Mouse (Mus musculus): Measurements from ENCODE around the gene Dysf. TPM values are rescaled to one million over a fixed set of nuclear protein-coding genes. Genes with fewer than 3 reads are reported as not detected.

Gene Dysf
- polyA plus RNA-seq, 1 experiment from 2014 or later = 8.7 TPM

DNA sequence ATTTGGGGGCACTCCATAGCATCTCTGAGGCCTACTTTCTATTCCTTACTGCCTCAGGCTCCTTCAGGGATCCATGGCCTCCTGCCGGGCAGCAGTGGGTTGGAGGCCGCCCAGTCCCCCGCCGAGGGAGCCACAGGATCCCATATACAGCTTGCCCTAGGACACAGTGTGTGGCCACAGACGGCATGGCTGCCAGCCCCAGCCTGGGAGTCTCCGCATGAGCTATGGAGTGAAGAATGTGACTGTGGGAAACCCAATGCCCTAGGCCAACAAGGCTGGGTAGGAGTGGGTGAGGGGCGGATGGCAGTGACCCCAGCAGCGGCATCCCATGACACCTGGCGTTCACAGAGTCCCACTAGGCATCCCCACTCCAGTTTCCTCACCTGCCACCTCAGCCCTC, 116.2 kb downstream of the Dysf start:
- Histone ChIP-seq H3K27ac (no peak overlapping the region), H3K9ac (no peak overlapping the region), H3K4me1 (peaks cover 19% of the 10 kb centered on the region), H3K36me3 (no peaks in the 10 kb centered on the region), H3K4me2 (no peak overlapping the region), H3K4me3 (no peak overlapping the region), H3K9me3 (no peaks in the 10 kb centered on the region), H3K27me3 (no peaks in the 10 kb centered on the region)
- 69% methylated on average over 9 of the region's 9 CpGs for WGBS
- ATAC-seq (ENCODE audit: insufficient number of reproducible peaks, insufficient read depth, low FRiP score, low TSS enrichment, low read depth) = no peak

DNA sequence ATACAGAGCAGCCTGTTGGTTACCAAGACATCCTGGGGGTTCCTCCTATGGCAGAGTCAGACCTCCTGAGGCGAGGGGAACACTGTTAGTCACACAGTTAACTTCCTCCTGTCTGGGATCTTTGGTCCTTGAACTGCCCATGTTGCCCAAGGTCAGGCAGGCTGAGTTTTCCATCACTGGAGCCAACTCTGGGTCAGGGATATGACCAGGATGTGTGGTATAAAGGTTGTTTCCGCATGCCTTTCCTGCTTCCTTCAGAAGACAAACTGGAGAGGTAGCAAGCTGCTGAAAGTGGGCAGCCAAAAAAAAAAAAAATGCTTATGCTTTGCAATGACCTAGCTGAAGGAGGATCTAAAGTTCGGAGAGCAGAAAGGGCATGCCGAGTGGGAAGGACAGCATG, 116.7 kb downstream of the Dysf start:
- Histone ChIP-seq H3K4me3 (no peak overlapping the region), H3K9me3 (no peaks in the 10 kb centered on the region), H3K27ac (no peak overlapping the region), H3K9ac (no peak overlapping the region), H3K36me3 (no peaks in the 10 kb centered on the region), H3K4me2 (no peak overlapping the region), H3K27me3 (no peaks in the 10 kb centered on the region), H3K4me1 (peaks cover 14% of the 10 kb centered on the region)
- no peak for ATAC-seq (ENCODE audit: insufficient number of reproducible peaks, insufficient read depth, low FRiP score, low TSS enrichment, low read depth)
- 80% methylated on average over 4 of the region's 4 CpGs for WGBS

DNA sequence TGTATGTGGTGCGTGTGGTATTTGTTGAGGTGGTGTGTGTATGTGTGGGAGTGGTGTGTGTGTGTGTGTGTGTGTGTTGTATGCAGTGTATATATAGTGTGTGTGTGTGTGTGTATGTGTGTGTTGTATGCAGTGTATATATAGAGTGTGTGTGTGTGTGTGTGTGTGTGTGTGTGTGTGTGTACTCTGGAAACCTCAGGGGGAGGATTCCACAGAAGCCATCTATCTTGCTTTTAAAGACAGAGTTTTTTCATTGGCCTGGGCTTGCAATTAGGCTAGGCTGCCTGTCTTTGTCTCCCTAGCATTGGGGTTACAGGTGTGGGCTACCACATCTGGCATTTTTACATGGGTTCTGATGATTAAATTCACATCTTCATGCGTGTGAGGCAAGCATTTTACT, 119.8 kb downstream of the Dysf start:
- WGBS = 78% methylated on average over 2 of the region's 2 CpGs
- peaks cover 32% of the 10 kb centered on the region for H3K4me1 ChIP-seq
- H3K9me3 ChIP-seq = no peaks in the 10 kb centered on the region
- no peak overlapping the region for H3K4me2 ChIP-seq
- H3K9ac ChIP-seq = no peak overlapping the region
- H3K36me3 ChIP-seq = no peaks in the 10 kb centered on the region
- H3K27me3 ChIP-seq = no peaks in the 10 kb centered on the region
- no peak overlapping the region for H3K4me3 ChIP-seq
- no peak for ATAC-seq (ENCODE audit: insufficient number of reproducible peaks, insufficient read depth, low FRiP score, low TSS enrichment, low read depth)
- no peak overlapping the region for H3K27ac ChIP-seq

DNA sequence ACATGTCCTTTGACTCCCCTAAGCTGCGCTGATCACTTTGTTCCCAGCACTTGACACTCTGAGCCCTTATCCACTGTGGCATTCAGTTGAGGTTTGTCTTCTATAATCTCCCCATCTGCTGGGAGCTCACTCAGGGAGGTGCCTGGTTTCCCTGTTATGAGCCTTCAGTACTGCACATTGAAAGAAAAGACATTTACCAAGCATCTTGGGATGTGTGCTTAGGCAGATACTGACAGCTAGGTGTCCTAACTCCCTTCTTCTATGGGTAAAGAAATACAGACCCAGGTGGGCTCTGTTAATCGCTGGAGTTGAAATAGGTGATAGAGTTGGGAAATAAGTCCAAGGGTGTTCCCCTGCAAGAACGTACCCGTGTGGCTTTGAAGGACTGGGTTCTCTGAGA, 122.5 kb downstream of the Dysf start:
- Histone ChIP-seq H3K4me1 (peaks cover 43% of the 10 kb centered on the region), H3K27ac (peak overlapping the region; percentile 74), H3K4me2 (no peak overlapping the region), H3K9ac (no peak overlapping the region), H3K36me3 (no peaks in the 10 kb centered on the region), H3K4me3 (no peak overlapping the region), H3K9me3 (no peaks in the 10 kb centered on the region), H3K27me3 (no peaks in the 10 kb centered on the region)
- WGBS = 80% methylated on average over 4 of the region's 4 CpGs
- no peak for ATAC-seq (ENCODE audit: insufficient number of reproducible peaks, insufficient read depth, low FRiP score, low TSS enrichment, low read depth)

DNA sequence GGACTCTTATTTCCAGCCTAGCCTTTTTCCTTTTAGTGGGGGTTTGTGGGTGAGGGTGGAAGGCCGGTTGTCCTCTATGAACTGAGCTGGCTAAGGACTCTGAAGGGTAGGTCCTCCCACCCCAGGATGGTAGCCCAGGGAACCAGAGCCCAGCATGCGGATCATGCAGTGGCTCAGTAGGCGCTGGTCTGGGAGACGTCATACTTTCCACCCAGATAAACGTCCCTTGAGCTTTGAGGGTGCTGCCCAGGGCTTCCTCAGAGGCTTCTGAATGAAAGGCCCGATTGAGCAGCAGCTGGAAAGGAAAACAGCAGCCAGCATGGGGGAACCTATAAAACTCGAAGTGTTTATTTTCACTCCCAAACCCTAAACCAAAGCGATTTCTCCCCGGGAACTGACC, 123.1 kb downstream of the Dysf start:
- Histone ChIP-seq H3K36me3 (no peaks in the 10 kb centered on the region), H3K9ac (no peak overlapping the region), H3K27me3 (no peaks in the 10 kb centered on the region), H3K4me1 (peaks cover 43% of the 10 kb centered on the region), H3K4me3 (no peak overlapping the region), H3K4me2 (no peak overlapping the region), H3K9me3 (no peaks in the 10 kb centered on the region), H3K27ac (peak overlapping the region; percentile 74)
- WGBS = 67% methylated on average over 9 of the region's 9 CpGs
- ATAC-seq (ENCODE audit: insufficient number of reproducible peaks, insufficient read depth, low FRiP score, low TSS enrichment, low read depth) = no peak

DNA sequence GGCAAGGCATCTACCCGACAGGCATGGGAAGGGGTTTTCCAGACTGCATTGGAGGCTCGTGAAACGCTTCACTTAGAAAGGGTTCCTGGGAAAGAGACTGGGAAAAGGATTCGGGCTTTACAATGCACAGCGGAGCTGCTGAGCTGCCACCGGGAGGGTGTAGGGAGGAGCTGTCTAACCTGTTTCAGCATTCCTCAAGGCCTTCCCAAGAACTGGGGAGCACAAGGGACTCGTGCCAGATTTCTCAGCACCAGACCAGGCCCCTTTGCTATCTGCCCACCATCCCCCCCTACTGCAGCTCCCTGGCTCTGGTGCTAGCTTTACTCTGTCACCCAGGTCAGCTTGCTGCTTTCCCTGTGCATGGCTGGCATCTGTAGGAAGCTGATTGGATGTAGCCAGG, 124.7 kb downstream of the Dysf start:
- no peak overlapping the region for H3K9ac ChIP-seq
- H3K36me3 ChIP-seq = no peaks in the 10 kb centered on the region
- no peaks in the 10 kb centered on the region for H3K27me3 ChIP-seq
- peaks cover 43% of the 10 kb centered on the region for H3K4me1 ChIP-seq
- peak overlapping the region; percentile 74 for H3K27ac ChIP-seq
- ATAC-seq (ENCODE audit: insufficient number of reproducible peaks, insufficient read depth, low FRiP score, low TSS enrichment, low read depth) = no peak
- H3K9me3 ChIP-seq = no peaks in the 10 kb centered on the region
- 45% methylated on average over 7 of the region's 7 CpGs for WGBS
- H3K4me2 ChIP-seq = no peak overlapping the region
- no peak overlapping the region for H3K4me3 ChIP-seq

DNA sequence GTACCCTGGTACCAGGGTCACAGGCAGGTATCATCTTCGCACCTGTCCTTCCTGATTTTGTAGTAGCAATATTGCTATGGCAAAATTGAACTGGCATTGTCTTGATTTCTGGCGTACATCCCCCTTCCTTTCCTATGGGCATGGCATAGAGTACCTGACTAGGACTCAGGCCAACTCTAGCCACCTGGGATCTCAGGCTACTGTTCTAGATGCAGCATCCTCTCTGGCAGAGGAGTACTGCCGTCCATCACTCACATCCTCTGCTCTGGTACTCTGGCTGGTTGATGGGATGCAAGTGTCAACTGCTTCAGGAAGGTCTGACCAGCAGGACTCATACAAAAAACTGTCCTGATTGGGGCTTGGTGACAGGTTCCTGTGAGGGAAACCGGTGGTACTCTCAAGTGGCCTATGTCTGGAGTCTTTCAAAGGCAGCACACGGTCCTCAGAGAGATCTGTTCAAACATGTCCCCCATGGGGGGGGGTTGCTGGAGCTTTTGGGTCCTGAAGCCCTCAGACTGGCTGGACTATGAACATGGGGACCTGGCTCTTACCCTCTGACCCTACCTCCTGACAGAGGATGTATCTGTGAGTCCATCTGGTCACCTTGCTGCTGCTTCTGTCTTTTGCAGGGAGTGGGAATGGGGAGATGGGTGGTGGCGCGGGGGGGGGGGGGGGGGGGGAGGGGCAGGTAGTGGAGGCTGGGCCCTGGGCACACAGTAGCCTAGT, 125.8 kb downstream of the Dysf start:
- no peak overlapping the region for H3K4me3 ChIP-seq
- H3K36me3 ChIP-seq = no peaks in the 10 kb centered on the region
- H3K27me3 ChIP-seq = no peaks in the 10 kb centered on the region
- 0 out of 2 replicates have a peak, but pooled peaks have one; percentile 10 for ATAC-seq (ENCODE audit: insufficient number of reproducible peaks, insufficient read depth, low FRiP score, low TSS enrichment, low read depth)
- peak overlapping the region; percentile 91 for H3K27ac ChIP-seq
- H3K9me3 ChIP-seq = no peaks in the 10 kb centered on the region
- H3K4me2 ChIP-seq = 0 out of 2 replicates have a peak overlapping the region, but pooled peaks have one; percentile 31
- peaks cover 43% of the 10 kb centered on the region for H3K4me1 ChIP-seq
- no peak overlapping the region for H3K9ac ChIP-seq
- 66% methylated on average over 5 of the region's 7 CpGs for WGBS

DNA sequence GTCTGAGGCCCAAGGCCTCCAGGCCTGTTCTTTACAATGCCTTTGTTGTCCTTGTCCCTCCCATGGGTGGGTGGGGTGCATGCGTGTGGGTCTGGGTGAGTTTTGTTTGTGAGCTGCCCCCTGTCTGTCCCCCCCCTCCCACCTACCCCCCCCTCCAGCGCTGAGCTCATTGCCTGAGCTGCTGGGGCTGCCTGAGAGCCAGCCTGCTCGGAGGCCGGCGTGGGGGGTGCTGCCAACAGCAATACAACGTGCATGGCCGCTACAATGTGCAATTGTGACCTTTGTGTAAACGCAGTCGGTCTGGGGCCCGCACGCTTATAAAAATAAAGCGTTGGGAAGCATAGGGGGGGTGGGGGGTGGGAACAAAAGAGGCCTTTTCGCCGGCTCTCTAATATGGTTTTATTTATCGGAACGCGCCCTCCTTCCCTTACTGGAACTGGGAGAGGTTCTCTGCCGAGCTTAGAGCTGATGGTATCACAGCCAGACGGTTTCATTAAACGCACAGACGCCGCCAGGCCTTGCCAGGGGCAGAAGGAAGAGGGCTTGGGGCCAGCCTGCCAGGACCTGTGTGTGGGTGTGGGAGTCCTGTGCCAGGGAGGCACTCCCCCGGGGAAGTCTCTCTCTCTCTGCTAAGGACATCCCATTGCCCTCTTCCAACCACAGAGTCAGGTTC, 126.5 kb downstream of the Dysf start:
- Histone ChIP-seq H3K27ac (peak overlapping the region; percentile 91), H3K9me3 (no peaks in the 10 kb centered on the region), H3K36me3 (no peaks in the 10 kb centered on the region), H3K27me3 (no peaks in the 10 kb centered on the region), H3K4me1 (peaks cover 43% of the 10 kb centered on the region), H3K4me3 (no peak overlapping the region), H3K4me2 (peak overlapping the region; percentile 31), H3K9ac (peak overlapping the region; percentile 11; the same call in 1 of the 2 replicates)
- ATAC-seq (ENCODE audit: insufficient number of reproducible peaks, insufficient read depth, low FRiP score, low TSS enrichment, low read depth) = peak; percentile 60
- WGBS = 20% methylated on average over 23 of the region's 23 CpGs

DNA sequence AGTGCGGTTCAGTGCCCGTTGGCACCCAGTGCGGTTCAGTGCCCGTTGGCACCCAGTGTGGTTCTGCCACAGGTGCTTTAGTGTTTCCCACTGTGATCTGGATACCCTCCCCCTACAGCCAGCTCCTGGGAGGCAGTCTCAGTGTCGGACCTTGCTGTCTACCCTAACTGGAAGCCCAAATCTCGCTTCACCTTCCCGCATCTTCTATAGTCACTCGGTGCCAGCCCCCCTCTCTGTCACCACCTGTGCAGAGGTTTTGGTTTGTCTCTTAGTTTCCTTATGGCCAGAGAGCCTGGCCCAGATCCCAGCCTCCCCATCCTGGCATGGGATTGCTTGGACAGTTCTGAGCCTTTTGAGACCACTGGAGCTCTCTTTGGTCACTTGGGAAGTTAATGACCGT, 127.3 kb downstream of the Dysf start:
- Histone ChIP-seq H3K36me3 (no peaks in the 10 kb centered on the region), H3K4me3 (no peak overlapping the region), H3K4me2 (no peak overlapping the region), H3K9ac (no peak overlapping the region), H3K27me3 (no peaks in the 10 kb centered on the region), H3K27ac (peak overlapping the region; percentile 39; the same call in 1 of the 2 replicates), H3K9me3 (no peaks in the 10 kb centered on the region), H3K4me1 (peaks cover 39% of the 10 kb centered on the region)
- no peak for ATAC-seq (ENCODE audit: insufficient number of reproducible peaks, insufficient read depth, low FRiP score, low TSS enrichment, low read depth)
- WGBS = 90% methylated on average over 9 of the region's 9 CpGs

DNA sequence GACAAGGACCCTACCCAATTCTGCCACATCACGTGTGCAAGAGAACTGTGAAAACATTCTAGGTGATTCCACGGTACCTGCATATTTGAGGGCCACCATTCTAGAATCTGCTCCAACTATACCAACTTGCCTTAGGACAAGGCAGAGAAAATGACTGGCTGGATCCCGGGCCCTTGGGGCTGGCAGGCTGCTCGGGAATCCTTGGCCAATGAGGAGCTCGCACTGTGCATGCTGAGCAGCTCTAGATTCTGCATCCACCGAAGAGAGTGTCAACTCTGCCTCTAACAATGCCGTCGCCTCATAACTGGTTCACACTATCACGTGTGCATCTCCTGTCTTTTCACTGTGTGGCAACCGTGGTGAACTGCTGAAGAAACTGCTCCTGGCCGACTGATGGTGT, 128.0 kb downstream of the Dysf start:
- H3K9ac ChIP-seq = no peak overlapping the region
- no peaks in the 10 kb centered on the region for H3K27me3 ChIP-seq
- H3K27ac ChIP-seq = no peak overlapping the region
- H3K36me3 ChIP-seq = no peaks in the 10 kb centered on the region
- peaks cover 32% of the 10 kb centered on the region for H3K4me1 ChIP-seq
- H3K4me3 ChIP-seq = no peak overlapping the region
- ATAC-seq (ENCODE audit: insufficient number of reproducible peaks, insufficient read depth, low FRiP score, low TSS enrichment, low read depth) = no peak
- WGBS = 90% methylated on average over 11 of the region's 11 CpGs
- H3K9me3 ChIP-seq = no peaks in the 10 kb centered on the region
- H3K4me2 ChIP-seq = no peak overlapping the region

DNA sequence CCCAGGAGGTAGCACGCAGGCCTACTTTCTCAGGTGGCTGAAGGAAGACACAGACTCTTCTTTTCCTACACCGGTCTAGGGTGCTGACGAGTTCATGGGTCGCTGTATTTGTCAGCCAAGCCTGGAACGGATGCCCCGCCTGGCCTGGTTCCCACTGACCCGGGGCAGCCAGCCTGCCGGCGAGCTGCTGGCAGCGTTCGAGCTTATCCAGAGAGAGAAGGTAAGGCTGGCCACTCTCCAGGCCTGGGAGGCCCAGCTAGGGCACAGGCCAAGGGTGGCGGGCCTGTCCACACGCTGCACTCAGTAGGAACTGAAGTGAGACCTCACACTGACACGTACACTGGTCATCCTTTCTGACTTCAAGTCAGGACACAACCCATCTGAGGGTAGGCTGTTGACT, 131.5 kb downstream of the Dysf start:
- no peak overlapping the region for H3K4me3 ChIP-seq
- ATAC-seq (ENCODE audit: insufficient number of reproducible peaks, insufficient read depth, low FRiP score, low TSS enrichment, low read depth) = no peak
- no peaks in the 10 kb centered on the region for H3K27me3 ChIP-seq
- H3K4me1 ChIP-seq = peaks cover 29% of the 10 kb centered on the region
- 86% methylated on average over 14 of the region's 14 CpGs for WGBS
- H3K36me3 ChIP-seq = no peaks in the 10 kb centered on the region
- no peak overlapping the region for H3K4me2 ChIP-seq
- H3K27ac ChIP-seq = no peak overlapping the region
- H3K9me3 ChIP-seq = no peaks in the 10 kb centered on the region
- no peak overlapping the region for H3K9ac ChIP-seq

DNA sequence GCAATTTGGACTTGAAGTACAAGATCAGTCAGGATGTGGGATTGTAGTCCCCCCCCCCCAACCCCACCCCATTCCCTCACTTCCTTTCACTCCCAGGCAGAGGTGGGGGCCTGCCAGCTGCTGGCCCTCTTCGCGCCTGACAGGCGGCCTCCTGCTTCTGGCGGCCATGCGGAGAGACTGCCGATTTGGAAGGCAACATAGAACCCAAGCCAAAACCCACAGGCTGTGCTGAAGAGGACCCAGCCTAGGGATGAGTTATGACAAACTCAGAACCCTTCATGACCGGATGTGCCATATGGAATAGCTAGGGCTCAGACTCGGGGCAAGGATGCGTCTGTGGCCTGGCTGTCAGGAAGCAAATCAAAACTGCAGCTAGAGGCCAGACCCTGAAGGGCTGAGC, 134.1 kb downstream of the Dysf start:
- Histone ChIP-seq H3K27me3 (no peaks in the 10 kb centered on the region), H3K4me1 (peaks cover 27% of the 10 kb centered on the region), H3K9ac (no peak overlapping the region), H3K4me2 (no peak overlapping the region), H3K36me3 (no peaks in the 10 kb centered on the region), H3K27ac (peak overlapping the region; percentile 86), H3K4me3 (no peak overlapping the region), H3K9me3 (no peaks in the 10 kb centered on the region)
- ATAC-seq (ENCODE audit: insufficient number of reproducible peaks, insufficient read depth, low FRiP score, low TSS enrichment, low read depth) = no peak
- 62% methylated on average over 9 of the region's 9 CpGs for WGBS

Data from embryonic facial prominence, embryonic 13.5 days (tissue).